Mouse (Mus musculus): ENCODE results near the gene Unc13c.

GRCm38 (mm10) chr9:73988096-73988495, 19.3 kb upstream of the Unc13c start:
- TF ChIP-seq CTCF (IDR thresholded peaks at IDR 0.05; ENCODE audit: extremely low read depth, insufficient read depth, insufficient read length, insufficient replicate concordance) = no peak
- no peak for TF ChIP-seq POLR2A (IDR thresholded peaks at IDR 0.05; ENCODE audit: low read depth, low read length)

Measured in spleen, adult 2 months (tissue).